ENCODE assay signal across 7 mouse cellular contexts in the genomic region with DNA sequence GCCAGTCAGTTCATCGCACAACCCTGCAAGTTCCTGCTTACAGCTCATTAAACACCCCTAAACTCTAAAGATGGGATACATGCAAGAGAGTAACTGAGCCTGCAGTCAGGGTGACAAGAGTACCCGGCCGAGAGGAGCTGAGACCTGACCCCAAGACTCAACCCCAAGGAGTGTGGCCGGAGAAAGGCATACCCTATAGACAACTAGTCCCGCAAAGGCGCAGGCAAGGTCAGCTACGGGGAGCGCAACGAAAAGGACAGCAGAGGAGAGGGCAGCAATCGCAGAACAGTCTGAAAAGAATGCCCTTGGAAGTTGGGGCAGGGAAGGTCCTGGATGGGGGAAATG. TPM values are rescaled to one million over a fixed set of nuclear protein-coding genes. Genes with fewer than 3 reads are reported as not detected.
DNase-seq lines count a peak whose midpoint lies in the region; ATAC-seq lines count a peak whose summit lies in the region.

No protein-coding gene starts in this region.

- H3K4me1 ChIP-seq in lung, embryonic 15.5 days = peaks cover 31% of the 10 kb centered on the region
- H3K4me1 ChIP-seq in forebrain, embryonic 15.5 days = peaks cover 50% of the 10 kb centered on the region
- H3K4me1 ChIP-seq in limb, embryonic 12.5 days (replicated peaks) = peaks cover 40% of the 10 kb centered on the region
- H3K4me1 ChIP-seq in neural tube, embryonic 14.5 days (ENCODE audit: control insufficient read depth, insufficient read depth, low read length) = peaks cover 23% of the 10 kb centered on the region

- peak overlapping the region; percentile 98 for H3K27ac ChIP-seq in lung, embryonic 15.5 days
- H3K27ac ChIP-seq in forebrain, embryonic 15.5 days (replicated peaks) = peak overlapping the region; percentile 96
- H3K27ac ChIP-seq in limb, embryonic 12.5 days = peak overlapping the region; percentile 99
- peak overlapping the region; percentile 96 for H3K27ac ChIP-seq in neural tube, embryonic 14.5 days (ENCODE audit: low read depth, low read length)

- no peaks in the 10 kb centered on the region for H3K9me3 ChIP-seq in lung, embryonic 15.5 days
- H3K9me3 ChIP-seq in forebrain, embryonic 15.5 days = no peaks in the 10 kb centered on the region
- H3K9me3 ChIP-seq in limb, embryonic 12.5 days = no peaks in the 10 kb centered on the region
- no peaks in the 10 kb centered on the region for H3K9me3 ChIP-seq in neural tube, embryonic 14.5 days (ENCODE audit: control insufficient read depth, low read length)

- peak overlapping the region; percentile 77 for H3K4me2 ChIP-seq in lung, embryonic 15.5 days
- H3K4me2 ChIP-seq in forebrain, embryonic 15.5 days (replicated peaks) = peak overlapping the region; percentile 77
- peak overlapping the region; percentile 88 for H3K4me2 ChIP-seq in limb, embryonic 12.5 days
- H3K4me2 ChIP-seq in neural tube, embryonic 14.5 days (ENCODE audit: low read depth, low read length) = peak overlapping the region; percentile 94

- H3K36me3 ChIP-seq in lung, embryonic 15.5 days = no peaks in the 10 kb centered on the region
- H3K36me3 ChIP-seq in forebrain, embryonic 15.5 days = no peaks in the 10 kb centered on the region
- no peaks in the 10 kb centered on the region for H3K36me3 ChIP-seq in limb, embryonic 12.5 days
- no peaks in the 10 kb centered on the region for H3K36me3 ChIP-seq in neural tube, embryonic 14.5 days (ENCODE audit: control insufficient read depth, insufficient read depth, low read length)

- H3K4me3 ChIP-seq in lung, embryonic 15.5 days = peak overlapping the region; percentile 91
- H3K4me3 ChIP-seq in forebrain, embryonic 15.5 days = peak overlapping the region; percentile 59
- peak overlapping the region; percentile 93 for H3K4me3 ChIP-seq in limb, embryonic 12.5 days (replicated peaks)
- H3K4me3 ChIP-seq in neural tube, embryonic 14.5 days (ENCODE audit: low read depth, low read length) = peak overlapping the region; percentile 97

- DNase-seq in lung, postnatal 25 days (ENCODE audit: low spot score) = no peak
- DNase-seq in adipocyte (ENCODE audit: low spot score) = peak; percentile 24
- DNase-seq in adrenal gland, postnatal 10 days = no peak

- 0% methylated on average over 10 of the region's 10 CpGs for WGBS in lung, embryonic 15.5 days
- WGBS in forebrain, embryonic 15.5 days = under 1% methylated on average over 10 of the region's 10 CpGs
- WGBS in limb, embryonic 12.5 days = under 1% methylated on average over 10 of the region's 10 CpGs
- WGBS in neural tube, embryonic 14.5 days = under 1% methylated on average over 10 of the region's 10 CpGs

- ATAC-seq in lung, embryonic 15.5 days (ENCODE audit: borderline replicate concordance, extremely low read depth, low FRiP score, low TSS enrichment) = no peak; the same call in 1 of the 2 replicates
- ATAC-seq in forebrain, embryonic 15.5 days (replicated peaks) = no peak
- no peak for ATAC-seq in limb, embryonic 12.5 days (ENCODE audit: insufficient number of reproducible peaks, insufficient read depth, low FRiP score, low TSS enrichment, low read depth)
- ATAC-seq in neural tube, embryonic 14.5 days (ENCODE audit: low read depth) = no peak; the same call in 1 of the 2 replicates

- H3K27me3 ChIP-seq in lung, embryonic 15.5 days = no peaks in the 10 kb centered on the region
- no peaks in the 10 kb centered on the region for H3K27me3 ChIP-seq in forebrain, embryonic 15.5 days
- peaks cover 8% of the 10 kb centered on the region; the same call in 1 of the 2 replicates for H3K27me3 ChIP-seq in limb, embryonic 12.5 days
- no peaks in the 10 kb centered on the region for H3K27me3 ChIP-seq in neural tube, embryonic 14.5 days (ENCODE audit: control insufficient read depth, insufficient read depth, low read length)

- H3K9ac ChIP-seq in lung, embryonic 15.5 days = peak overlapping the region; percentile 88
- H3K9ac ChIP-seq in forebrain, embryonic 15.5 days (replicated peaks) = peak overlapping the region; percentile 87
- peak overlapping the region; percentile 96 for H3K9ac ChIP-seq in limb, embryonic 12.5 days (replicated peaks)
- peak overlapping the region; percentile 92 for H3K9ac ChIP-seq in neural tube, embryonic 14.5 days (replicated peaks; ENCODE audit: low read depth, low read length)

RNA-seq across cellular contexts. Expression of a gene that starts 0.3 kb away (rescaled TPM):
- polyA plus RNA-seq in lung, embryonic 15.5 days (2015; fragmentation: Nextera tagmentation; extraction: Ambion mirVana) = 5.9 and 6.2 TPM in 2 replicates
- polyA plus RNA-seq in forebrain, embryonic 15.5 days (2015; fragmentation: Nextera tagmentation; extraction: Ambion mirVana) = 11.4 and 11.8 TPM in 2 replicates
- 9.8 and 10.4 TPM in 2 replicates for polyA plus RNA-seq in limb, embryonic 12.5 days (2016; fragmentation: Nextera tagmentation; extraction: Ambion mirVana)
- polyA plus RNA-seq in neural tube, embryonic 14.5 days (2014; fragmentation: Nextera tagmentation; extraction: Ambion mirVana) = 12.9 and 14.6 TPM in 2 replicates
- 10 to 100 TPM; 25.2 to 30.4 TPM for total RNA-seq in adrenal gland, postnatal 10 days (2021)

RNA-seq across cellular contexts. Expression of a gene that starts 50.5 kb away (rescaled TPM):
- not detected in 2 replicates for polyA plus RNA-seq in lung, embryonic 15.5 days (2015; fragmentation: Nextera tagmentation; extraction: Ambion mirVana)
- polyA plus RNA-seq in forebrain, embryonic 15.5 days (2015; fragmentation: Nextera tagmentation; extraction: Ambion mirVana) = not detected in 2 replicates
- not detected in 2 replicates for polyA plus RNA-seq in limb, embryonic 12.5 days (2016; fragmentation: Nextera tagmentation; extraction: Ambion mirVana)
- polyA plus RNA-seq in neural tube, embryonic 14.5 days (2014; fragmentation: Nextera tagmentation; extraction: Ambion mirVana) = not detected in 2 replicates
- total RNA-seq in adrenal gland, postnatal 10 days (2021) = not detected
